Mouse (Mus musculus) myocyte (in vitro differentiated cells): ENCODE results near the gene Aldh3a1.

Source experiments
- CEBPB ChIP-seq: IDR thresholded peaks from 2 replicates; pipeline ENCODE4 v1.6.1; 2011; ENCODE audit warnings: mild to moderate bottlenecking, moderate library complexity; ENCODE audit not compliant: poor library complexity, insufficient read depth, severe bottlenecking
- E2F4 ChIP-seq: IDR thresholded peaks from one replicate; pipeline ENCODE4 v1.6.1; 2011; ENCODE audit warnings: mild to moderate bottlenecking, control low read depth, moderate library complexity; ENCODE audit not compliant: insufficient read depth
- MAX ChIP-seq: IDR thresholded peaks from one replicate; pipeline ENCODE4 v1.6.1; 2011; ENCODE audit warnings: low read depth, mild to moderate bottlenecking, control low read depth
- MYOD1 ChIP-seq, 3 experiments: IDR thresholded peaks; one replicate each; pipeline ENCODE4 v1.6.1; 2011; ENCODE audit warnings: control low read depth in 2 of 3, low read depth in 2 of 3, mild to moderate bottlenecking in 2 of 3, moderate library complexity in 1 of 3; ENCODE audit not compliant: insufficient read length in 2 of 3, control insufficient read depth in 1 of 3
- MYOG ChIP-seq, 3 experiments: IDR thresholded peaks; one replicate each; pipeline ENCODE4 v1.6.1; 2011; ENCODE audit warnings: control low read depth in 2 of 3, low read depth in 2 of 3, mild to moderate bottlenecking in 2 of 3; ENCODE audit not compliant: insufficient read length in 2 of 3, control insufficient read depth in 1 of 3, insufficient read depth in 1 of 3
- POLR2A ChIP-seq: IDR thresholded peaks from one replicate; pipeline ENCODE4 v1.6.1; 2011; ENCODE audit warnings: low read depth, mild to moderate bottlenecking, control low read depth, moderate library complexity; ENCODE audit not compliant: insufficient read length
- POLR2AphosphoS2 ChIP-seq: IDR thresholded peaks from one replicate; pipeline ENCODE4 v1.6.1; 2011; ENCODE audit warnings: low read depth, control low read depth; ENCODE audit not compliant: insufficient read length
- REST ChIP-seq: IDR thresholded peaks from one replicate; pipeline ENCODE4 v1.6.1; 2011; ENCODE audit warnings: mild to moderate bottlenecking, control low read depth, moderate library complexity; ENCODE audit not compliant: insufficient read depth, insufficient read length
- SRF ChIP-seq: IDR thresholded peaks from one replicate; pipeline ENCODE4 v1.6.1; 2011; ENCODE audit warnings: low read depth; ENCODE audit not compliant: control insufficient read depth, insufficient read length
- TCF12 ChIP-seq: IDR thresholded peaks from one replicate; pipeline ENCODE4 v1.6.1; 2011; ENCODE audit warnings: mild to moderate bottlenecking, control low read depth; ENCODE audit not compliant: poor library complexity, insufficient read depth, severe bottlenecking
- TCF3 ChIP-seq: IDR thresholded peaks from one replicate; pipeline ENCODE4 v1.6.1; 2011; ENCODE audit warnings: low read depth, control low read depth; ENCODE audit not compliant: insufficient read length
- USF1 ChIP-seq: IDR thresholded peaks from one replicate; pipeline ENCODE4 v1.6.1; 2011; ENCODE audit warnings: low read depth, mild to moderate bottlenecking, control low read depth, moderate library complexity

DNA sequence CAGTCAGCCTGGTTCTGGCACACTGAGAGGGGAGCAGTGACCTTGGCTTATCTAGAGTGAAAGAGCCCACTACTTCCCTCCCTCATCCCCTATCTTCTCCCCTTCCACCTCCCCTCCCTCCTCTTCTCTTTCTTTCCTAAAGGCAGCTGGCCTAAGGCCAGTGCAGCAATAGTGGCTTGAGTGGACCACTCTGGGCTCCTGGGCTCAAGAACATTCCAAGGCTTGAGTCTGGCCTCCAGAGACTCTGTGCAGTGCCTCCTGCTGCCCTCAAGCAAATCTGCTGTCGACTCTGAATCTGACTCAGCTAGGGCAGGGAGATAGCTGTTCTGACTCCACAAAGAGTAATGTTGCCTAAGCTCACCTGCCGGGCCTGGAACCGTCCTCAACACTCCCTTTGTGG lies 21.1 kb downstream of the Aldh3a1 start:
- TF ChIP-seq POLR2A (no peak), POLR2AphosphoS2 (no peak), MAX (no peak), USF1 (no peak), TCF3 (no peak), TCF12 (no peak), CEBPB (no peak), E2F4 (no peak), MYOG (IDR thresholded peaks at IDR 0.05; ENCODE audit: control insufficient read depth in 1 of 3, insufficient read depth in 1 of 3, insufficient read length in 2 of 3, low read depth in 2 of 3) (no peak), REST (no peak), MYOD1 (IDR thresholded peaks at IDR 0.05; ENCODE audit: control insufficient read depth in 1 of 3, insufficient read length in 2 of 3, low read depth in 2 of 3) (no peak), SRF (no peak)
